Mouse (Mus musculus): Measurements from ENCODE around the gene Usp18.

Gene Usp18
- long read RNA-seq, experiment 1, partial matches to known transcripts, result 1 of 4 reads
- long read RNA-seq, experiment 1, other reads (novel, unspliced or antisense), result 0 of 4 reads
- long read RNA-seq, experiment 2, transcript Usp18-201 (11 exons, 1,771 nt), result major isoform, 13 of 13 reads
- long read RNA-seq, experiment 2, partial matches to known transcripts, result 0 of 13 reads
- long read RNA-seq, experiment 2, other reads (novel, unspliced or antisense), result 0 of 13 reads

DNA sequence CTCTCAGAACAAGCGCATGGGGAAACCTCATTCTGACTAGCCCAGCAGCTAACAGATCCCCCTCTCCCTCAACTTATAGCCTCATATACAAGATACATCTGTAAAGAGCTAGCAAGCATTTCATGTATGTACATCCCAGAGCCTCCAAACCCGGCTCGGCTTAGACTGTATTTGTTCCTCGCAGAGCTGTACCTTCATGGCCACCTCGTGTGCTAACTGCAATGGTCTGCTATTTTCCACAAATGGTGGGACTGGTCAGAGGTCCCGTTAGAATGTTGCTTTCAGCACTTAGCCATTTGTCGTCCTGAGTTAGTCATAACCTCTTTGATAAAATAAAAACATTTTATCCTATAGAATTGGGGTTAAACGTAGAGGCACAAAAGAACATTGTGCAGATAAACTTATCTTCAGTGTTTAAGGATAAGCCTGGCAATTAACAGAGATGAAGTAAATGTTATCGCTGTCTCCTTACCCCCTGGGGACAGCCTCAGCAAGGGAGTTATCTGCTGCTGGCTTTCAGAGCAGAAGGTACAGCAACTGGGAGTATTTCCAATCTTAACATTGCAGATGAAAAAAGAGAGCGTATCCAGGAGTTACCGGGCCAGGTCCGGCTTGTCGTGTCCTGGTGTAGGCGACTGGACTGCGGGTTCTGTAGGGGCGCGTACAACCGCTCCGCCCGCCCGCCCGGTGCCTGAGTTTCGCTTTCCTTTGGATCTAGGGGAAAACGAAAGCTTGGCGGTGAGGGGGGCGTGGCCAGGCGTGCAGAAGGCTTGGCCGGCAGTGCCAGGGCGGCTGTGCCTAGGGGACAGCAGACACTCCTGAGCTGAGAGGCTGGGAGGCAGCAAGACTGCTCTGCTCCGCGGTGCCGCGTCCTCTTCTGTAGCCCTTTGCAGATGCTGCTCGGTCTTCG, at the start of gene Usp18:
Usp18 (plus strand) TSS at position 780 of the 910 bp plus-strand sequence.
- intact Hi-C loops (cut with DNase I), result no loop called here

DNA sequence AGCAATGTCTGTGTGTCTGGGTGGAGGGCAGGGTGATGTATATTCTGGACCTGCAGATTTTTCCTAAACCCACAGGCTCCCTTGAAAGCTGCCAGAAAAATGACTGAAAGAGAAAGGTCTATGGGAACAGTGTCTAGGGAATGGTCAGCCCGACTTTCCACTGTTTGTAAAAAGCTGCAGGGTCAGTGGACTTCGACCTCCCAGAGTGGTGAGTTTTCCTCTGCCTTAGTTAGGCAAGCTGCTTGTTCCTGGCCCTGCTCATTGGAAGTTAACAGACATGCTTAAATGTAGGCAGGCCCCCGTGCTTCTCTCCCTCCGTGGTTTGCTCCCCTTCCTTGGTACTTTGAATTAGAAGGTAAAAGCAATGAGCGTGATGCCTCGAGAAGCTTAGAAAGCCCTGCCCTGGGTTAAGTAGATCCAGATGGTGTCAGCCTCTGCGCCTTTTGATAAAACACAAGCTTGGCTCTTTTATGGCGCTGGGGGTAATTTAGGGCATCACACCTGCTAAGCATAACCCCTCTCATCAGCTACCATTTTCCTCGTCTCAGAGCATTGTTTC, 47.8 kb upstream of the Usp18 start:
- intact Hi-C loops (cut with DNase I), result no loop called here

DNA sequence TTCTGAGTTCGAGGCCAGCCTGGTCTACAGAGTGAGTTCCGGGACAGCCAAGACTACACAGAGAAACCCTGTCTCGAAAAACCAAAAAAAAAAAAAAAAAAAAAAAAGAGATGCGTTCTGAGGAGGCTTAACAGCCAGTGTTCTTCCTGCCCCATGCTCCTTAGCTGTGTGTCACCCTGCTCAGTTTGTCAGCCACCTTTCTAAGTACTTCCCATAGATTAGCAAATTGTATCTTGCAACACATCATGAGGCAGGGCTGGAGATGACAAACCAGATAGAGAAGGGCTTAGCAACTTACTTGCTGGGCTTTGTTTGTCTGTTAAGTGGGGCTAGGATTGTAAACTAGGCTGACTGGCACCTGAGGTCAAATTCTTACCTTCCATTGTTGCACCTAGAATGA, 45.2 kb upstream of the Usp18 start:
- intact Hi-C loops (cut with DNase I), result no loop called here

DNA sequence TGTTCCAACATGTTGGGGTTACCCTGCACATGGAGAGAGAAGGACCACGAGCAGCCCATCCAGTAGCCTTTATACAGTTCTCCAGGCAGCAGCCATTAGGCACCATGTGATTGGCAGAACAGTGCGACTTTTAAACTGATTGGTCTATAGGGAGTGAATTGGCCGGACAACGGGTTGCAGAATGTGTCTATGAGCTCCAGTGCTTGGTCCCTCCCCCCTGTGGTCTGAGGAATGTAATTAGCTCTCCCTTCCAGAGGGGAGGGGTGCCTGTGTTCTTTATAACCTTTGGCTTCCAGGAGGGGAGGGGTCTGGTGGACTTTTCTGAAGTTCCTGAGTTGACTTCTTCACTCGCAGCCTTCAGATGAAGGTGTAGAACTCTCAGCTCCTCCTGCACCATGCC, 43.7 kb upstream of the Usp18 start:
- intact Hi-C loops (cut with DNase I), result no loop called here

DNA sequence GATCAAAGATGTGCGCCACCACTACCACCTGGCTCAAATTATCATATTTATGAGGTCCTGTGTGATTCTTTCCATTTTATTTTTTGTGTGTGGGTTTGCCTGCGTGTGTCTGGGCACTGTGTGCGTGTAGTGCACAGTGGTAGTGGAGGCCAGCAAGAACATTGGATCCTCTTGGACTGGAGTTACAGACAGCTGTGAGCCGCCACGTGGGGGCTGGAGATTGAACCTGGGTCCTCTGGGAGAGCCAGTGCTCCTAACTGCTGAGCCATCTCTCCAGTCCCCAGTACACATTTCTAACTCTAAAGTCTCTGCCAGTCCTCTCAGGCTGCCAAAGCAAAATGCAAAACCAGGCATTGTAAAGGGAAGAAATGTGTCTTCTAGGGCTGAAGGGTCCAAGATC, 39.2 kb upstream of the Usp18 start:
- intact Hi-C loops (cut with DNase I), result no loop called here

DNA sequence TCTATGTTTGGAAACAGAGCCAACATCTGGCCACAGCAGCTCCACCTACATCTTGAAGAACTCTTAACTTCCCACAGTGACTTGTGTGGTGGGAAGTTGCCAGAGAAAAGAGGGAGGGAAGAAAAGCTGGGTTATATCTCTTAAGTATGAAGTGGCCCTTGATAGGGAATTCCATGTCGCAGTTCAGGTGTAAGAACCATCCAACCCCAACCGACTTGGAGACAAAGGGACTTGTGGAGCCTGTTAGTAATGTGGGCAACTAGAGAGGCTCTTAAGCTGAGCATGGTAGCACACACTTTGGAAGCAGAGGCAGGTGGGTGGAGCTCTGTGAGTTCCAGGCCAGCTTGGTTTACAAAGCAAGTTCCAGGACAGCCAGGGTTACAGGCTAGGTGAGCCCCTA, 36.1 kb upstream of the Usp18 start:
- intact Hi-C loops (cut with DNase I), result no loop called here

DNA sequence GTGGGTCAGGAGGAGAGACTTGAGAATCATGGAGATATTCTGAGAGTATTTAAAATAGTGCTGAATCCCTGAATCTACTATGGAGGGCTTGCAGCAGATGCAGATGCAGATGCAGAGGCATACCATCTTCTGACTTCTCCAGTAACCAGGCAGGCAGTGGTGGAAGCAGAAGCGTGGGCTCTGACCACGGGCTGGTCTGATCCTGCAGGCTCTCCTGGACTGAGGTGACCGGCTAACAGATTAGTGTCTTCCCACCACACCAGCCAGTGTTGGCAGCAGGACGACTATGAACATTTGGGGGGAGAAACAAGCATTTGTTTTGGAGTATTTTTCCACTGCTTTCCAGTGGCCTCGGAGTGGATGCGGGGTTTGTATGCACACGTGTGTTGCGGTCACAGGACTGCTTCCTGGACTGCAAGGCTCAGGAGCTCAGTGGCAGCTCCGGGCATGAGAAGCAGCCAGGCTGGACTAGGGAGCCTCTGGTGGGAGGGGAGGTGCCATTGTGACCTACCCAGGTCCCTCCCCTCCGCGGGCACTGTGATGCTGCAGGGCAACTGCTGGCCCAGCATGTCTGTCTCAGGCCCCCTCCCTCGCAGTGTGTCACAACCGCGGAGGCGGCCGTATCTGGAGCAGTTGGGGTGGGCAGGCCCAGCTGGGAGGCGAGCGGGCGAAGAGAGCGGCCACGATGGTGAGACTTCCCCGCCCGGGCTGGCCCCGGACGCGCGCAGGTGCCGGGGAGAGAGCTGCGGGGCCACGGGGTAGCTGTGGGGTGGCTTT, 35.4 kb upstream of the Usp18 start, which contains the start of gene Tuba8:
Tuba8 (plus strand) TSS at position 548 of the 777 bp plus-strand sequence.
- intact Hi-C loops (cut with DNase I), result no loop called here

DNA sequence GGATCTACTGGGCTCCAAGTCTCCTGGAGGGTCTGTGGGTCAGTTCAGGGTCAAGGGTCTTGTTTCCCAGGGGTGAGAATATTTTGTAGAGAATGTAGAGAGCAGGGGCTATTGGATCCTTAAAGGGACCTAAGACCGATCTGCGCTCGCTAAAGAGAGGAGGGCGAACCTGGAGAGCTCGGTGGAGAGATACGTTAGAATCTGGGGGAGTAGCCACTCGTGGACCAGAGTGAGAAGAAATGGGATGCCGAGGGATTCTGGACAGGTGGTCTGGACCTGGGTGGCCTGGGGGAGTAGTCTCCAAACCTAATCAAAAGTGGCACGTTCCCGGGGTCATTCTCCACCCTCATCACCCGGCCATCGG, 34.8 kb upstream of the Usp18 start:
- intact Hi-C loops (cut with DNase I), result no loop called here

DNA sequence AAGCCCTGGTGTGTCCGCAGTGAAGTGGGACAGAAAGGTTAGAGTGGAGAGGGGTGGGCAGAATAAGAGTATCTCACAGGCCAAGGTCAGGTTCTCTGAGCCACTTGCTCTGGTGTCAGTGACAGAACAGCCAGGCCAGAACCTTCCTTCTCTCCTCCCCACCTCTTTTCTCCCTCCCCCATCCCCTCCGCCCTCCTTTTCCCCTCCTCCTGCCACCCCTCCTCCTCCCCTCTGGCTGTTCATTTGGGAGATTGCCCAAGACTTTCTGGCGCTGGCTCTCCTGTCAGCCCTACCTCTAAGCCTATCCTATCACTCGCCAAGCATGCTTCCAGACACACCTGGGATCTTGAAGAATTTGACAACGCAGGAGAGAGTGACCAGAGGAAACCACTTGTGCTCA, 34.0 kb upstream of the Usp18 start:
- intact Hi-C loops (cut with DNase I), result no loop called here

DNA sequence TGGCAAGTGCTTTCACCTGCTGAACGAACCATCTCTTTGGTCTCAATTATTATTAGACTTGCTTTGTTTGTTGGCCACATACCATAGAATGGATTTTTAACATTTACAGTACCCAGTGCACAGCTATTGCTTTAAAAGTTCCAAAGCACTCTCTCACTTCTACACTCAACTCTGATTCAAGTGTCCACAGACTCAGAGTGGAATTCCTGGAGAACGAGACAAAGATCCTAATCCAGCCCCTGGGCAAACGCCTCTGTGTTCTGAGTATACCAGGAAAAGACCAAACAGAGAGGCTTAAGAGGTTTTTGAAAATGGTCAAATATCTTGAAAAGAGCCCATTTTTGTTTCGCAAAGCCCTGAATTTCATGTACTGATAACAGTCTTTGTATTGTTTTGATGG, 32.7 kb upstream of the Usp18 start:
- intact Hi-C loops (cut with DNase I), result no loop called here

DNA sequence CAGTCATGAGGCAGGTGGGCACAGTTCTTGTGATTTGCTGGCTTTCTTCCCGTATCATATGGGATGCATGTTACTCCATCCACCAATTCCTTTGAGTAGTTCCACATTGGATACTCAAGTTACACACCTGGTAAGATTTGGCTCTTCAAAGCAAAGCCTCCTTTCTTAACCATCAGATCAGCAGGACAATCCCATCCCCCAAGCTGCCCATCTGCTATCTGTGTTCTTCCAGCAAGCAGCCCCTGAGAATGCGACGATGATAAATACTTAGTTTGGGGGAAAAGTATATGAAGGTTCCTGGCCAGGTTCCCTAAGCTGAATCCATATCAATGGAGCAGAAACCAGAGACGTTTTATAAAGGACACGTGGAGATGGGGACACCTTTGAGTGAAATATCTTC, 31.5 kb upstream of the Usp18 start:
- intact Hi-C loops (cut with DNase I), result no loop called here

DNA sequence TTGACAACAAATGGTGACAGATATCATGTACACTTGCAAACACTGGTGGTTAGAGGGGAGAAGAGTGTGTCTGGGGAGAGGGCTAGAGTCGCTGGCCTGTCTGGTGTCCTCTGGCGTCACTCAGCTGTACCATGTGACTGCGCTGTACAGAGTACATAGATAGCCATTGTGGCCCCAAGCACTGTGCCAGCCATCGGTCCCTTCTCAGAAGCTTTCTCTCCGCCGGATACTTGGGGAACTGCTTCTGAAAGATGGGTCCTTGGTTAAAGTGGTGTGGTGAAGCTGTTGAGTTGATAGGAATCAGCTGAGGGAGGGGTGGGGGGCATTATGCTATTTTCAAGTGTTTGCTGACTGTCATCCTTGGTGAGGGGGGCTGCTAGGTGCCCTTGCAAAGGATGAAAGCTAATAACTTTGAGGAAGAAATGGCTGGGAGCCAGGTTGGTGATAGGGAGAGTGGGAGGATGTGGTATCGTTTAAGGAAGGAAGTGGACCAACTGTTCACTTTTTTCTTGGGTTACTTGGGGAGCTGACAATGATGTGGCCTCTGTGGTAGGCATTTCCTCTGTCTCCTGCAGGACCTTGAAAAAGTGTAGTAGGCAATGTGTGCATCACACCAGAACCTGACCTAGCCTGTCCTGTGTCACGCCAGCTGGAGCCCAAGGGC, 30.9 kb upstream of the Usp18 start:
- intact Hi-C loops (cut with DNase I), result no loop called here

DNA sequence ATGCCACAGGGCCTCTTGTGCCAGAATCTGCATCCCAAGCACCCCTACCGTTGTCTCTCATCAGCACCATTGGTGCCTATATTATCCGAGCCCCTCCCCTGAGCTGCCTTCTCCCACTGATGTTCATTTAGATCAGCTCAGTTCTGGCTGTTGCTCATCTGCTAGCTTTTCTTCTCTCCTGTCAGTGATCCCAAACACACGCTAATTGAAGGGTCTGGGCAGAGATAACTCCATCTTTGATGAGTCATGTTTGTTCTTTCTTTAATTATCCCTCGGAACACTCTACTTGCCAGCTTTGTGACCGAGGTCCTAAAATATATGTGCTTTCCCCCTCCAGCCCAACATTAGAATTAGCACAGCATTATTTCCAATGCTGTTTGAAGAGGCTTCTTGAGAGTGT, 30.4 kb upstream of the Usp18 start:
- intact Hi-C loops (cut with DNase I), result no loop called here

DNA sequence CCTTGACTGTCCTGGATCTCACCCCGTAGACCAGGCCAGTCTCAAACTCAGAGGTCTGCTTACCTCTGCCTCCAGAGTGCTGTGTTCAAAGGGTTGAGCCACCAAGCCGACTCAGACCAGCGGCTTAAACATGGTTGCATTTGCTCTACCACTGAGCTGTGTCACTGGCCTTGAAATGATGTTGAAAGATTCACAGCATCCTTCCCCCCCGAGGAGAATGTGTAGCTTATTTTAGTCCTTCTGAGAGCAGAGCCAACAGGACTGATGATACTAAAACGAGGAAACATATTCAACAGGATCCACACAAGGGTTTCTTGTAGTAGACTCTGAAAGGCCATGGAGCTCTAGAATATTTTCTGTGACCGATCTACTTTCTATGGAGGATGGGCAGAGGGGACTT, 29.8 kb upstream of the Usp18 start:
- intact Hi-C loops (cut with DNase I), result no loop called here

DNA sequence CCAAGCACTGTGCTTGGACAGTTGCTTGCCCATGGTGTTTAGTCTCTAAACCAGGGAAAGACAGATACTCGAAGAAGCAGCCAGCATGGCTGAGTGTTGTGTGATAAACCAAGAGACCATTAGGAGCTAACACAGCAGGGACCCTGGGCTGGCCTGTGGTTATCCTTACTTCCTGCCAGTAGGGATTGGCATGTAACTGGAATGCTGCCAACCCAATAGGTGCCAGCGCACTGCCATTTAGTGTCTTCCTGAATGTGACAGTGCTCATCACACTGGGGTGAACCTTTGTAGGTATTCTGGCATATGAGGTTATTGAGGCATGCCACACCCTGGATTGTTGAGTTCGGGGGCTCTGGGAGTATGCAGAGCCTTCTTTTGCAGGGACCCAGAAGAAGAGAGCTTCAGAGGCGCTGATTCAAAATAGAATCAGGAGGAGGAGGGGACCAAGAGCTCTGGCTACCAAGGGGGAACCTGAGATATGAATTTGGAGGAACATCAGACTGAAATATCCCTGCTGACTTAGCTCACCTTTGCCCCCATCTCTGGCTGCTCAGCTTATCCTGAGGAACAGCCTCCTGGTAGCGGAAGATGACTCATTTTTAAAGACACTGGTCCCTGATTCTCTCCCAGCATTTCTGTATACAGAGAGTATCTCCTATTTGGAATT, 29.0 kb upstream of the Usp18 start:
- intact Hi-C loops (cut with DNase I), result no loop called here

DNA sequence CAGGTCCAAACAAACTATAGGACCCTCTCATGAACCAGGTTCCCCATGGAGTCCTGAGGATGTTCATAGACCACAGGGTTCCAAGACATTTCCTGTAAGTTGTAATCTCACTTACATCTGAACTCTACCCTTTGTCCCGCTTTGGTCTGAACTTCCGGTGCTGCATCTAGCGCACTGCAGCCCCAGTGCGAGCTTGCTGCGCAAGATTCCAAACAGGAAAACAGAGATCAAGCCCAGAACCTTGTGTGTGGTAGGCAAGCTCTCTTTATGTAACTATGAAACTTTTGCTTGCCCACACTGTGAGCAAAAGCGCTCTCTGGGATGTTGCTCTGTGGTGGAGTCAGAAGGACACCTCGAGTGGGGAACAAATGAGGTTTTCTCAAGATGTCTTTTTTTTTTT, 27.7 kb upstream of the Usp18 start:
- intact Hi-C loops (cut with DNase I), result no loop called here

DNA sequence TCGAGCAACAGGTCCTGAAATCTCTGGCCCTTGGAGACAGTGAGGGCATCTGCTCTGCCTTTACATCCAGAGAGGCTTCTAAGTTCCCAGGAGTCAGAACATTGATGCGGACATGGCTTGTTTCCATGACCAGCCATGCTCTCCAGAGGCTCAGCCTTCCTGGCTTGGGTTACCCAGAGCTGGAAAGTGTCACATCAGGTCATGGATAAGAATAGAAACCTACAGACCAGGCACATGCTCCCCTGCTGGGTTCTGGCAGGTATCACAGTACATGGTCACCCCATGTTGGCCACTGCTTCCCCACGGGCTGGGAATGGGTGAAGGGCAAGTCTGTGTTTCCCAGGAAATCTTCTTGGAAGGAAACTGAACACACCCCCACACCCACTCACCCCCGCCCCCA, 26.3 kb upstream of the Usp18 start:
- intact Hi-C loops (cut with DNase I), result no loop called here

DNA sequence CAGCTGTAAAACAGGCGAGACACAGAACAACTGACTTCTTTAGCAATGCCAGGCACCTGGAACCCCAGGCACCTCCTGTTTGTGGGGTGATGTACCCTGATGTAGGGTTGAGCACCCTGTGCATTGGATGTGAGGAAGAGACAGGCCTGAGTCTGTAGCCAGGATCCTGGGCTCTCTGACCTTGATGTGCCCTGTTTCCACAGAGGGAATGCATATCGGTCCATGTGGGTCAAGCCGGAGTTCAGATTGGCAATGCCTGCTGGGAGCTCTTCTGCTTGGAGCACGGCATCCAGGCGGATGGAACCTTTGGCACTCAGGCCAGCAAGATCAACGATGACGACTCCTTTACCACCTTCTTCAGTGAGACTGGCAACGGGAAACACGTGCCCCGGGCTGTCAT, 25.5 kb upstream of the Usp18 start:
- intact Hi-C loops (cut with DNase I), result no loop called here

DNA sequence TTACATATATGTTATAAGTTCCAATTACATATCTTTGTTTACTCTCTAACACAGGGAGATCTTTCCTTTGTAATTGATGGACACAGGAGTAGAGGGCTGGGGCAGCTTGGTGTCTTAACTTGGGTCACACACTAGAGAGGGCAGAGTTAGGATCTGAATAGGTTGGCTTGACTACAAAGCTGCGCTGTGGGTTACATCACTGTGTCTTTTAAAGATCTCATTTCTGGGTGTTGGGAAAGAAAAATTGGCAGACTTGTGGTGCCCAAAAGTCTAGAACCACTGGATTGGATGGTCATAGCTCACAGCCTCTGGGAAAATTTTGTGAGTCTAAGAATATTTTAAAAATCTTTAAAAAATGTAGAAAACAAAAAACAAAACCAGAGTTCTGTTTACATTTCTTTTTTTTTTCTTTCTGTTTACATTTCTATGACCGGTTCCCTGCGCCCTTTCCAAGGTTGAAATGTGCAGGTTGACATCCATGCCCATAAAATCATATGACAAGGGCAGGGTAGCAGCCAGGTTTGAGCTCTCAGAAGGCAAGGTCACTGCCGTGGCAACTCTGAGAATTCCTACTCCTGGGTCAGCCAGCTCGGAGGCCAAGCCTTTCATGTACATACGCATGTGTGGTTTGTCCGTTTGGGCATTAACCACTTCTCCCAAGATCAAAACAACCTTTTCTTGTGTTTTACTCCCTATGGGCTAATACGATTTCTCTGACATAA, 23.7 kb upstream of the Usp18 start:
- intact Hi-C loops (cut with DNase I), result no loop called here

DNA sequence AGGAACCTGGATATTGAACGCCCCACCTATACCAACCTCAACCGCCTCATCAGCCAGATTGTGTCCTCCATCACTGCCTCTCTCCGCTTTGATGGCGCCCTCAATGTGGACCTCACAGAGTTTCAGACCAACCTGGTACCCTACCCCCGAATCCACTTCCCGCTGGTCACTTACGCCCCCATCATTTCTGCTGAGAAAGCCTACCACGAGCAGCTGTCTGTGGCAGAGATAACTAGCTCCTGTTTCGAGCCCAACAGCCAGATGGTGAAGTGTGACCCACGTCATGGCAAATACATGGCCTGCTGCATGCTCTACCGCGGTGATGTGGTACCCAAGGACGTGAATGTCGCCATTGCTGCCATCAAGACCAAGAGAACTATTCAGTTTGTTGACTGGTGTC, 22.7 kb upstream of the Usp18 start:
- intact Hi-C loops (cut with DNase I), result no loop called here

Data from adrenal gland (tissue).